Mouse (Mus musculus) left cerebral cortex, adult 18-20 months (tissue): ENCODE measurements at regions not wholly inside any gene's neighbourhood (a gene's known extent, or its start where the extent isn't known, plus 50 kb on each side); places are given as distances from the start of the nearest gene placed in this dataset.
"Not testable (repeated sequence)": the region's sequence is repeated elsewhere in the genome, so short reads cannot be mapped to it uniquely, and the experiment has no call there.

Source experiments
- DNase-seq, 2 experiments: peaks; one replicate each; pipeline ENCODE4 v3.0.0; 2021 to 2022; ENCODE audit warnings: low spot score in 2 of 2, mixed read lengths in 1 of 2

- DNase-seq, result no peak
Measured at GRCm38 (mm10) chr14:71115095-71115797, 515.6 kb upstream of the Fam160b2 start.

GRCm38 (mm10) chr14:71113198-71113597 lies 513.6 kb upstream of the Fam160b2 start:
- no peak for DNase-seq

GRCm38 (mm10) chr14:71104617-71105016 lies 505.0 kb upstream of the Fam160b2 start:
- DNase-seq, result no peak

- peak; percentile 15 to 21 for DNase-seq
Measured at GRCm38 (mm10) chr14:71103955-71104354, 504.3 kb upstream of the Fam160b2 start.

- DNase-seq, result no peak
Measured at GRCm38 (mm10) chr14:71095661-71096422, 496.2 kb upstream of the Fam160b2 start.

- peak; percentile 7 to 50 for DNase-seq
Measured at GRCm38 (mm10) chr14:71092626-71093326, 493.1 kb upstream of the Fam160b2 start.

- no peak for DNase-seq
Measured at GRCm38 (mm10) chr14:71085721-71086120, 486.1 kb upstream of the Fam160b2 start.

GRCm38 (mm10) chr14:71082327-71082726 lies 482.7 kb upstream of the Fam160b2 start:
- DNase-seq, result no peak

- DNase-seq, result no peak
Measured at GRCm38 (mm10) chr14:71075671-71076070, 476.0 kb upstream of the Fam160b2 start.

GRCm38 (mm10) chr14:71074019-71074418 lies 474.4 kb upstream of the Fam160b2 start:
- no peak for DNase-seq

GRCm38 (mm10) chr14:71065669-71066068 lies 466.0 kb upstream of the Fam160b2 start:
- DNase-seq, result no peak

GRCm38 (mm10) chr14:71056601-71057000 lies 457.0 kb upstream of the Fam160b2 start:
- DNase-seq, result no peak

- no peak for DNase-seq
Measured at GRCm38 (mm10) chr14:71055480-71055879, 455.8 kb upstream of the Fam160b2 start.

- DNase-seq, result no peak
Measured at GRCm38 (mm10) chr14:71053788-71054641, 454.4 kb upstream of the Fam160b2 start.

GRCm38 (mm10) chr14:71047096-71047495 lies 447.5 kb upstream of the Fam160b2 start:
- peak; percentile 1 to 7 for DNase-seq

GRCm38 (mm10) chr14:71043879-71044770 lies 444.5 kb upstream of the Fam160b2 start:
- DNase-seq, result not testable (repeated sequence)

GRCm38 (mm10) chr14:71036620-71037019 lies 437.0 kb upstream of the Fam160b2 start:
- DNase-seq, result no peak

- DNase-seq, result no peak
Measured at GRCm38 (mm10) chr14:71033586-71033985, 434.0 kb upstream of the Fam160b2 start.

GRCm38 (mm10) chr14:71030164-71030880 lies 430.7 kb upstream of the Fam160b2 start:
- no peak for DNase-seq
